Mouse (Mus musculus): ENCODE results near the gene Garem2. TPM values are rescaled to one million over a fixed set of nuclear protein-coding genes. Genes with fewer than 3 reads are reported as not detected.
A peak's percentile ranks its signal among the peaks of the same experiment; 100 is the strongest.
"Not testable (repeated sequence)": the region's sequence is repeated elsewhere in the genome, so short reads cannot be mapped to it uniquely, and the experiment has no call there.

Garem2 gene
- under 1 TPM in 2 of 4 experiments, not detected in 2; 0.08 to 0.19 TPM for total RNA-seq (2022)

GRCm38 (mm10) chr5:30104841-30105667, at the start of gene Garem2:
Garem2 (plus strand) TSS chr5:30105161.
- no peak for DNase-seq (ENCODE audit: low spot score)

DNA sequence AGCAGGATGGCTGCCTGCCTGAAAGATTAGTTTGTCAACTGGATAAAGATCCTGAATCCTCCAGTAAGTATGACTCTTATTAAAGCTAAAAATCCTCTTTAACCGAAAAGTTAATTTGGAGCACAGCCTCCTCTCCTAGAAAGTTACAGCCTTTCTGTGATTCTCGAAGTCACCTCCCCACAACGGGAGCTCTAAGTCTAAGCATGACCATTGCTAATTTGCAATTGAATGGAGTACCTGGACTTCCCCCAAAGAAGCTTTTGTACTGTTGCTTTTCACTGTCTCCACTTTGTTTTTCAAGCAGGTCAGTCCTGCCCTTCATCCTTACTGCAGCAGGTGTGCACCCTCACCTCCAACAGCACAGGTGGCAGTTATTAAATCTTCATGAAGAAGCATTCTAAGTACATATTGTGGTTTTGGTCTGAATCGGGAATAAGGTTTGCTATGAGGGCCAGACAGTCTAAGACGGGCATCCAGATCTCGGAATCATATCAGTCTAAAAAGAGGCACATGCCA, 46.7 kb upstream of the Garem2 start:
- DNase-seq (ENCODE audit: low spot score) = no peak

GRCm38 (mm10) chr5:30059607-30060006, 45.4 kb upstream of the Garem2 start:
- not testable (repeated sequence) for DNase-seq (ENCODE audit: low spot score)

GRCm38 (mm10) chr5:30067726-30068125, 37.2 kb upstream of the Garem2 start:
- DNase-seq (ENCODE audit: low spot score) = no peak

DNA sequence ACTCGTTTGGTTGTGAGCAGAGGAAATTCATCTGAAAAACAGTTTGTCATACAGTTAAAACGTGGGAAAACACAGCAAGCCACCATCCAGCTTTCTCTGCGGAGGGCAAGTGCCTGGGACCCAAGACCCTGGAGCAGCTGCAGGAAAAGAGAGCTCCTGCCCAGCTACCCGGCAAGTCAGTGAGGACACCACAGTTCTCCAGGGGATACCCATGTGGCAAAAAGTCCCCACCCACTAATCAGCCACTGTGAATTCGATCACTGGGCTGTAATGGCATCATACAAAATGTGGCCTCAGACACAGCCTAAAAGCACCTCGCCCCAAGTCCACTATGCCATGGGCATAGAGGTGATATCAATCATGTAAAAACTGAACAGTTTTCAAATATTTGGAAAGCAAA, 33.3 kb upstream of the Garem2 start:
- no peak for DNase-seq (ENCODE audit: low spot score)

DNA sequence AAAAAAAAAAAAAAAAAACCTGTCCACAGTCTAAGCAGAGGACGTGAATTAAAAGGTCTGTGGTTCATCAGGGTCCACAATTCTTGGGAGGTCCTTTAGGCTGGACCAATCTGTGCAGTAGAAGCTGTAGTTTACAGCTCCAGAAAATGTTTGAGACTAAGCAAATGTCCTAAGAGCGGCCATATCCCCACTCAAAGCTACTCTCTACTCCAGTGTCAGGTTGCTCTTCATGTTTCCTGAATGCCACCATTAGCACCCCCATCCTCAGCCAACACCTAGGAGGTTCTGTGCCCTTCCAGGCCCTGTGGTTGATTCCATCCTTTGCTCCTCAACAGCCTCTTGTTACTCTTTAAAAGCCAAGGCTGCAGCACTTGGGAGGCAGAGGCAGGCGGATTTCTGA, 32.6 kb upstream of the Garem2 start:
- no peak for DNase-seq (ENCODE audit: low spot score)

DNA sequence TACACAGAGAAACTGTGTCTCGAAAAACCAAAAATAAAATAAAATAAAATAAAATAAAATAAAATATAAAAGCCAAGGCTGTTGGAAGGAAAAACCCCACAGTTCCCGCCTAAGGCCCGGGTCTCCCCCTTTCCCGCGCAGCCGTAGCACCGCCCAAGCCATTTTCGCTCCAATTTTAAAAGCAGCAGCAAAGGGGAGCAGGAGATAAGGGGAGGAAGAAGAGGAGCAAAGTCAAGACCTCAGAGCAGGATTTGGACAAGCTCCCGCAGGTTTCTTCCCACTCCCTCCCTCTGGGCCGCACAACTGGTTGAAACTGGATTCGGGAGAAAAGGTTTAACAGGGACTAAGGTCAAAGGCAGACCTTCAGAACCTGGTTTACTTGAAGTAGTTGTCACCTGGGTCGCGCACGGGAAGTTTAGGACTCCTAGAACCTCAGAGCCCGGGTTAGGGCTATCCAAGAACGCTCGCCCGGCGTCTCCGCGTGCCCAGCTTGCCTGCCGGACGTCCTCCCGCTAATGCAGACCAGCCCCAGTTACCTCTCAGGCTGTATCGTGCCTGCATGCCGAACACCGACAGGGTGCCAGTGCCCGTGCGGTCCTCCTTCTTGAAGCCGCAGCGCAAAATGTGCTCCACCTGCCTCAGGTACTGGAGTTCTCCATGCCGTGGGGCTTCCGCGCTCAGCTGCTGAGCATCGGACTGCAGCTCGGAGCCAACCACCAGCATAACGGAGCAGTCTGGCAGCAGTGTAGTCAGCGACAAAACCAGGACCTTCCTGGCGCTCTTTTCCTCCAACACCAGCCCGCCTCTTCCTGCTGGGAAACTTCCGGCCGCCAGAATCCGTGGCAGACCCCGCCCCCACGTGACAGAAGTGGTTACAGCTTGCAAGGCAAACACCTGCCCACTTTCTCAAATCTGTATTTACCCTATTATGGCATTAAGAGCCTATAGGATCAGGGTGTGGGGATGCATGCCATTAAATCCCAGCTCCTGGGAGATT, 31.8 kb upstream of the Garem2 start, which contains the start of gene Tyms:
Tyms (minus strand) TSS at position 793 of the 997 bp plus-strand sequence.
- peak; percentile 81 for DNase-seq (ENCODE audit: low spot score)

DNA sequence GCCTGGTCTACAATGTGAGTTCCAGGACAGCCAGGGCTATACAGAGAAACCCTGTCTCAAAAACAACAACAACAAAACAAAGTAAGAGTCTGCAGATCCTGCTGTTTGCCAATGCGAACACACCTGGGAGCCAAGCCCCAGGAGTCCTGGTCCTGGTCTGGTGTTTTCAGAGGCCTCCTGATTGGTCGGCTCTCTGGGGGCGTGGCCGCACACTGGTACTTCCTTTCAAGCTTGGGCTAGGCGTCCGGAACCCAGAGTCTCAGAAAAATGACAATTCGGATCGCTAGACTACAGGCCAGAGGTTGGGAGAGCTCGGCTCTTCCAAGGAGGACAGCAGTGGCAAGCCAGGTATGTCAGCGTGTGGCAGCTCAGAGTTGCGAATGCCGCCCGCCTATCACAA, 12.3 kb upstream of the Garem2 start:
- DNase-seq (ENCODE audit: low spot score) = no peak

DNA sequence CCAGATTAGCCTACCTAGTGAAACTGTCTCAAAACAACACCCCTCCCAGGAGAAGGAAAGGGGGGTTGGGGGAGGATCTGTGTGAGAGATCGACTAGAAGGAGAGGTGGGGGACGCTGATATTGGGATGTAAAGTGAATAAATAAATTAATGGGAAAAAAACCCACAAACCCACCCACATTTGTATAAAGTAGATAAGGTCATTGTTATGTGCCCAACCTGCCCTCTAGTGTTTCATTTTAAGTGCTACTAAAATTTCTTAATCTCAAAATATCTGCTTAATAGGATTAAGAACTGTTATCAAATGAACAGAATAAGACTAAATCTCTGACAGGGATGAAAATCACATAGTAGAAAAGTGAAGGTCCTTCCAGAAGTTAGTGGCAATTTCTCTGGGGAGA, 10.6 kb upstream of the Garem2 start:
- no peak for DNase-seq (ENCODE audit: low spot score)

GRCm38 (mm10) chr5:30095731-30096130, 9.2 kb upstream of the Garem2 start:
- DNase-seq (ENCODE audit: low spot score) = no peak

GRCm38 (mm10) chr5:30098260-30098659, 6.7 kb upstream of the Garem2 start:
- DNase-seq (ENCODE audit: low spot score) = no peak

- DNase-seq (ENCODE audit: low spot score) = no peak
Observed at GRCm38 (mm10) chr5:30103340-30103739, 1.6 kb upstream of the Garem2 start.

DNA sequence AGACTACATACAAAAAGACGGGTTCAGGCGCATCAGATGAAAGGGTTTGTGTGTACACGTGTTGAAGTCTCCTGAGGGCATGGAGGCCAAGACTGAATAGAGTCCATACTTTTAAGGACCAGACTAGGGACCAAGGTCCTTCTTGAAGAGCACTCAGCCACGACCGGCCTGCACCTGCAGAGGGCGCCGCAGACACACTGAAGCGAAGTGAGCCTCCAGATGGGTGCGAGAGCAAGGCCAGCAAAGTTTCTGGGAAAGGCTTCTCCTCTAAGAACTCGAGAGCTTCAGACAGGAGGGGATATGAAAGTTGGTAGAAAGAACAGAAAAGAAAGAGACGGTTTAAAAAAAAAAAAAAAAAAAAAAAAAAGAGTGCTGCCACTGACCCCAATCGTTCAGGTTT, 622 bp upstream of the Garem2 start:
- DNase-seq (ENCODE audit: low spot score) = no peak

DNA sequence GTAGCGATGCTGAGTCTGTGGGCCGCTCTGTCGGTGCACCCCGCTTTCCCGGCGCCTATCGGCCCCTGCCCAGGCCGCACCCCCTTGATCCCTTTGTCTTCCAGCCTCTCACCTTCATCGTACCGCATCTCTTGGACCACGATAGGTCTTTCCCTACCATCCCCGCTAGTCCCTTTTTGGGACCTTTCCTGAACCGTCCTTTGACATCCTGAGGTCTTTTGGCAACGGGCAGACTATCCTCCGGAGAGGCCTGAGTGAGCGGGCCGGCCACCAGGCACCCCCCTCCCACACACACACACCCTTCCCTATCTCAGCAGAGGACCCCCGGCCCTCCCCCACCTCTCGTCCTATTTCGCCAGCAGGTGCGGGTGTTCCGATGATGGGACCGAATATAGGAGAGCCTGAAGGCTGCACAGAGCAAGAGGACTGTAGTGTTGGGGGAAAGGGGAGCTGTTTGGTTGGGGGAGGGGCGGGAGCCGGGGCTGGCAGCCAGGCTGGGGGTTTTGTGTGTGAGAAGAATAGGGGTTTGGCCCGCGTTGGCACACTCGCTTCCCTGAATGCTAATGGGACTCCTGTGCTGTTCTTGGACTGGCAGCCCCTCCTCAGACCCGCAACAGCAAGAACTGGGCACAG, 823 bp downstream of the Garem2 start, which contains the start of gene 3110082J24Rik:
3110082J24Rik (minus strand) TSS at position 419 of the 633 bp plus-strand sequence.
- no peak for DNase-seq (ENCODE audit: low spot score)

DNA sequence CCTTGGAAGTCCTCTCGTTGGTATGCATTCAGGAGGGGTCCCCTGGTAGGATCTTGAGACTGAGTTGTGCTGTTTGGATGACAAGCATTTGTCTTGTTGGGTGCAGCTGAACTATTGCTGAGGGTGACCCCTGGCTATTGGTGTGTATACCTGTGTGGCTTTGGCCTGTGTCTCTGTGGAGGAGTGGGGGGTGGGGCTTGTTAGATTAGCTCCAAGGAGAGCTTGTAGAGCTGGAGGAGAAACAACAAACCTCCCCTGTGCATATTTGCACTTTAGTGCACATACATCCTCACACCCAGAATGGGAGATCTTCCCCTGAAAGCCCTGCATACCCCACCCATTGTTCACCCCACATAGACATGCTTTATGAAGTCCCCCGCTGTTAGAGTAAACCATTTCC, 1.8 kb downstream of the Garem2 start:
- DNase-seq (ENCODE audit: low spot score) = no peak

- no peak for DNase-seq (ENCODE audit: low spot score)
Observed at GRCm38 (mm10) chr5:30107186-30107585, 2.2 kb downstream of the Garem2 start.

DNA sequence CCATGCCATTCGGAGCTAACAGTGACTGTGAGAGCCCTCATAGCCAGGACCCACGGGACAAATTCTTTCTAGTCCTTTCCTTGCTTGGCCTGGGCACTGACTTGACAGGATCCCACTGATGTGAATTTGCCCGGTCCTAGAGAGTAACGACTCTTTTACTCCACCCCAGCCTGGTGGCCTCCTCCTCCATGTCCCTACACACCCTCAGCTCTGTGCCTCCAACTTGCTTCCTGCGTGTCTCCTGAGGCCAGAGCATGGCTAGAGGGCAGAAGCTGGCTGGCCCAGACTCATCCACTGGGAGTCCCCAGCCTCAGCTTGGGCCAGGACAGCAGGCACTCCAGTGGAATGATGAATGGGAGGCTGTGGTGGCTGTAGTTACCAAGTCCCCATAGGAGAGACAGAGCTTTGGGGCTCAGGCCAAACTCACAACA, 2.7 kb downstream of the Garem2 start:
- no peak for DNase-seq (ENCODE audit: low spot score)

DNA sequence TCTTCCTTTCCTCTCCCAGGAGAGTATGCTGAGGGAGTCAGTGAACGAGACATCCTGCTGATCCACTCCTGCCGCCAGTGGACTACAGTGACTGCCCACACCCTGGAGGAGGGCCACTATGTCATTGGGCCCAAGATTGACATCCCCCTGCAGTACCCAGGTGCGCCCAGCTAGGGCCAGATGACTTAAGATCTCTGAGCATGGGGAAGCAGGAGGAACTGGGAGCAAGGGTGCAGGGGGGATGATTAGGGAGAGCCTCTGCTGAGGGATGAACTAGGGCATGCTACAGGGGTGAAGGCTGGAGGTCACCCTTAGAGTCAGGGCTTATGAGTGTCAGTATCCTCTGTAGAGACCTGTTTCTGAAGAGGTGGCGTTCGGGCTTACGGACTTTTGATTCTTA, 3.3 kb downstream of the Garem2 start:
- DNase-seq (ENCODE audit: low spot score) = no peak

- DNase-seq (ENCODE audit: low spot score) = no peak
Observed at GRCm38 (mm10) chr5:30109899-30110298, 4.9 kb downstream of the Garem2 start.

- no peak for DNase-seq (ENCODE audit: low spot score)
Observed at GRCm38 (mm10) chr5:30110371-30111060, 5.6 kb downstream of the Garem2 start.

GRCm38 (mm10) chr5:30111126-30111525, 6.2 kb downstream of the Garem2 start:
- DNase-seq (ENCODE audit: low spot score) = peak; percentile 29
